Mouse (Mus musculus) lung, postnatal 36 days (tissue): ENCODE data around the gene Dennd1a.

Source experiments
- DNase-seq: peaks from one replicate; pipeline ENCODE4 v3.0.0; 2022; ENCODE audit warnings: mixed read lengths

The Dennd1a gene

DNA sequence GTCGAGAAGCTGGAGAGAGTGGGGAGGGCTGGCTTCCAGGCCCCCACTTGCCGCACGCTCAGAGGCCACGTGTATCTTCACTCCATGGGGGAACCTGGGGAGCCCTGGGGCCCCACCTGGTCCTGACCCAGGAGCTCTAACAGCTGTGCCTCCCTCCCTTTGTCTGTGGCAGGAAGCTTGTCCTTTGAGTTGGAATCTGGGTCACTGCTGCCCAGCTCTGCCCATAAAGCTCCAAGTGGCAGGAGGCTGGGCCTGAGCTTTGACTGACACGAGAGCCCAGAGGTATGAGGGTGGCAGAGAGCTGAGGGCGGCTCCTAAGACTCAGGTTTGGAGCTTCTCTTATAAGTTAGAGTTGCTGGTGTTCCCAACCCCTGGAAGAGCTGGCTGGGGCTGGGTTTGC lies 488.1 kb downstream of the Dennd1a start:
- no peak for DNase-seq

DNA sequence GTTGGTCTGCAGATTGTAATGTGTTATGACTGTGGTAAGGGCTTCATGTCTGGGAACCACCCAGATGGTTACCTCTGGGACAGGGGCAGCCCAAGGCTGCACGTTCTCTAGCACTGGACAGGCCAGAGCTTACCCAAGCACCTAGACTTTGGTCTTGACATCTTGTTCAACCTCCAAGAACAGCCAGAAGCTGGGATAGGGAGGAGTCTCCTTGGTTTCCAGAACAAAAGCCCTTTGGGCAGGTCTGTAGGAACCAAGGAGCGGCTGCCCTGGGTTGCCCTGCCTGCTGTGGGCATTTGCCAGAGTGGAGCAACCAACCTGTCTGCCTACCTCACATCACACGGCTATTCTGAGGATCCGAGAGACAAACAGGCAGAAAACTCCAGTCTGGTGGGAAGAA lies 490.1 kb downstream of the Dennd1a start:
- DNase-seq, result no peak

DNA sequence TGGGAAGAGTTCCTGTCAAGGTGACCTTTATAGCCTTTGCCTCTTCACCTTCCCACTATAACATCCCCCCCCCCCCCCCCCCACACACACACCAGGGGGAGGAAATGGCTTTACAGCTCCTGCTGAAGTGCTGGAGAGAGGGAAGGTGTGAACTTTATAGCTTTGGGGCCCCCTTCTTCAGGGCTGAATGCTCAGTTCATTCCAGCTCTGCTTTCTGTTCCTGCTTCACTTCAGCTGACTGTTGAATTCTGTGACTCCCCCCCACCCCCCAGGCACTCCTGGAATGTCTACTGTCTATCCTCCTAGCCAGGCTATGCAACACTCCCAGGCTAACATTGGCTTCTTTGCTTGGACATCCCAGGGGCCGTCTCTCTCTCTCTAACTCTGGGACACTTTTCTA lies 491.2 kb downstream of the Dennd1a start:
- no peak for DNase-seq

DNA sequence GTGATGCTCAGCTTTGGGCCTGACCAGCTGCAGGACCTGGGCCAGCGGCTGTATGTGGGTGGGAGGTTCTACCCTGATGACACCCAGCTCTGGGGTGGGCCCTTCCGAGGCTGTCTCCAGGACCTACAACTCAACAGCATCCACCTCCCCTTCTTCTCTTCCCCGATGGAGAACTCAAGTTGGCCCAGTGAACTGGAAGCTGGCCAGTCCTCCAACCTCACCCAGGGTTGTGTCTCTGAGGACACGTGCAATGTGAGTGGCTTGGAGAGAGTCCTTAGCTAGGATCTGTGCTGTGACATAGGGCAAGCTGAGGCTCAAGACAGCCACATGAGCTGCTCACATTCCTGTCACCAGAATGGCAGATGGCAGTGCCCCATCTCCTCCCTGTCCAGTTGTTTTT lies 495.9 kb downstream of the Dennd1a start:
- DNase-seq, result no peak

DNA sequence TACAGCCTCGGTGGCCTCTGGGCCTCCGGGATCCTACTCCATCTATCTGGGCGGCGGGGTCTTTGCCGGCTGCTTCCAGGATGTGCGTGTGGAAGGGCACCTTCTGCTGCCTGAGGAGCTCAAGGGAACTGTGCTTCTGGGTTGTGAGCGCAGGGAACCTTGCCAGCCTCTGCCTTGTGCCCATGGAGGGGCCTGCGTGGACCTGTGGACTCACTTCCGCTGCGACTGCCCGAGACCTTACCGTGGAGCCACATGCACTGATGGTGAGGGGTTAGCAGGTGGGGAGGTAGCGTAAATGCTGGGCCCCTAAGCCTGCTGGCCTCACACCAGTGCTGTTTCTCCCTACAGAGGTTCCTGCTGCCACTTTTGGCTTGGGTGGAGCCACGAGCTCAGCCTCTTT lies 496.5 kb downstream of the Dennd1a start:
- DNase-seq, result no peak

DNA sequence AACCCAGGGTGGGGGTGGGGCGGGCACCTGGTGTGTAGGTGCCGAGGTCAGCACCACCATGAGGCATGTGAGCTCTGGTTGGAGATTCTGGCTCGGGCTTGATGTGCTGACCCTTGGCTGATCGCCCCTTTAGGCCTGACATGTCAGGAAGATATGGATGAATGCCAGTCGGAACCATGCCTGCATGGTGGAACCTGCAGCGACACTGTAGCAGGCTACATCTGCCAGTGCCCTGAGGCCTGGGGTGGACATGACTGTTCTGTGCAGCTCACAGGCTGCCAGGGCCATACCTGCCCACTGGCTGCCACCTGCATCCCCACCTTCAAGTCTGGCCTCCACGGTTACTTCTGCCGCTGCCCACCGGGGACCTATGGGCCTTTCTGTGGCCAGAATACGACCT lies 497.2 kb downstream of the Dennd1a start:
- no peak for DNase-seq

DNA sequence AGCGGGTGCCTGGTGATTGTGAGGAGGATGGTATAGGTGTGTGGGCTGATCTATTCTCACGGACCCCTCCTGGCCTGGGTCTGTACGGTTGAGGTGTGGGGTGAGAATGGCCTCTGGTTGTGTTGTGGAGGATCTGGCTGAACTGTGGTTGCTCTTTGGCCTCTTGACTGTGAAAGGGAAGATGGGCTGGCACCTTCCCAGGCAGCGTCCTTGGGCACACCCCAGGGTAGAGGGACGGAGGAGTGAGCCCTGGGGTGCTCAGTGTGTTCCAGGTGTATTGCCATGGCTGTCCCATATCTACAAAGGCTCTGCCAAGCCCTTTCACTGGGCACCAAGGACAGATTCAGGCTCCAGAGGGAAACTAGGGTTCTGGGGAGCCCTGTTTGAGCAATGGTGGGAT lies 498.2 kb downstream of the Dennd1a start:
- DNase-seq, result no peak

DNA sequence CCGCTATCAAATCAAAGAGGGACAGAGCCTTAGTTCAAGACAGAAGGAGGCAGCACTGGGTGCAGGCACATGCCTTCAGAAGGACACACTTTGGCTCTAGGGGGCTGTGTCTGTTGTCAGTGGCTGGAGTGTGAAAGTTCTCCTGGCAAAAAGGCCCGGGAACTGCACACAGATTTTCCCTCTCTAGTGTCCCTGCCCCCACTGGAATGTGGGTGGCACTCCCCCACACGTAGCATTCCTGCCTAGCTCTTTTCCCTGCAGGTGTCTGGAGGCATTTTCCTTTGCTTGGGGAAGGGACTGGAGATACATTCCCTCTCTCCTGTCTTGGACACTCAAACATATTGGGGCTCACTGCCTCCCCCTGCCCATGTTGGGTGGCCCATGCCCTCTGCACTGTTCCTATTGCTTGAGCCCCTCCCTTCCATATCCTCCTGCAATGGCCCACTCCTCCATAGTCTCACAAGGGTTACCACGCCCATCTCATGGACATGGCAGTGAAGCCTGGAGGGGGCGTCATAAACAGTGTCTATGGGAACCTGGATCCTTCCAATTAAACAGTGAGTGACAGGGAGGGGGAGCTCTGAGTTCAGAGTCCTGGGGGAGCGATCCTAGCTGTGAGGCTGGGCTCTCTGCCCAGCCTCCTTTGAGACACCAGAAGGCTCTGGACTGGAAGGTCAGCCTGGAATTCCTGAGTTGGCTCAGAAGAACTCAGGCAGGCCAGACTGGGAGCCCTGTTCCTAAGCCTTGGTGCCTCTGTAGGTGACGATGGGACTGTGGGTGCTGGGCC lies 498.8 kb downstream of the Dennd1a start:
- DNase-seq, result no peak

DNA sequence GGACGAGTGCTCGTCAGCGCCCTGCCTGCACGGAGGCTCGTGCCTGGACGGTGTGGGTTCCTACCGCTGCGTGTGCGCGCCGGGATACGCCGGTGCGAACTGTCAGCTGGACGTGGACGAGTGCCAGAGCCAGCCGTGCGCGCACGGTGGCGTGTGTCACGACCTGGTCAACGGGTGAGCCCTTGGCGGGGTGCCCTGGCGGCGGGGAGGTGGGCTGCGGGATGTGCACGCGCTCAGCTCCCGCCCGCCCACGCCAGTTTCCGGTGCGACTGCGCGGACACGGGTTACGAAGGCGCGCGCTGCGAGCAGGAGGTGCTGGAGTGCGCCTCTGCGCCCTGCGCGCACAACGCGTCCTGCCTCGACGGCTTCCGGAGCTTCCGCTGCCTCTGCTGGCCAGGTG lies 500.7 kb downstream of the Dennd1a start:
- DNase-seq, result no peak

DNA sequence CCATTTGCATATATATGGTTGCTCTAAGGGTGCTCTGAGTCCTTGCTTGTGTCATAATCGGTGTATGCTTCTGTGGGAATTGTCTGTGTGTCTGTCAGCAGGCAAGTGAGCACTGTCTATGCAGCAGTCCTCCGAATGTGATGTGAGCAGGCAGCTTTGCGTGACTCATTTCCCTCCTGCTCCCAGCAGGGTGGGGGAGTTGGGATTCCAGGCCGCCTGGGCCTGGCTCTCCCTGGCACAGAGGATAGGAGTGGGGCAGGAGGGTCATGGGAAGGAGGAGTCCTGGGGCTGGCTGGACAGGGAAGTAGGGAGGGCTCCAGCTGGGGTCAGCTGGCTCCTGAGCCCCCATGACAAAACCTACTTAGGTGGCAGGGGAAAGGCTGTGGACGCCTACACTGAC lies 502.7 kb downstream of the Dennd1a start:
- DNase-seq, result no peak

DNA sequence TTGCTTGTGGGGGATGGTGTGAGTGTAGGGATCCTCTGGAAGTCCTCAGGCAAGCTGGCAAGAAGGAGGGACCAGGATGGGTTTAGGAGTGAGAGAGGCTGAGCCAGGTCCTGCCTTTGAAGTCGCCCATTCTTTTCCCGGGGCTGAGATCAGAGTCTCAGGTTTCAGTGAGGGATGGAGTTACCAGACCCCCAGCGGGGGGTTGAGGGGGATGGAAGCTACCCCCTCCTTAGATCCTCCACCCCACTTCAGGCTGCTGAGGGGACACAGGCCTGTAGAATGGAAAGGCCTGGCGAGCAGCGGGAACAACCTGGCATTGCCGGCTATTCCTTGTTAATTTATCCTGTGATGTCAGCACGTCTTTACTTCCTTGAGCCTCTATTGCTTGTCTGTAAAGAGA lies 505.2 kb downstream of the Dennd1a start:
- DNase-seq, result no peak

DNA sequence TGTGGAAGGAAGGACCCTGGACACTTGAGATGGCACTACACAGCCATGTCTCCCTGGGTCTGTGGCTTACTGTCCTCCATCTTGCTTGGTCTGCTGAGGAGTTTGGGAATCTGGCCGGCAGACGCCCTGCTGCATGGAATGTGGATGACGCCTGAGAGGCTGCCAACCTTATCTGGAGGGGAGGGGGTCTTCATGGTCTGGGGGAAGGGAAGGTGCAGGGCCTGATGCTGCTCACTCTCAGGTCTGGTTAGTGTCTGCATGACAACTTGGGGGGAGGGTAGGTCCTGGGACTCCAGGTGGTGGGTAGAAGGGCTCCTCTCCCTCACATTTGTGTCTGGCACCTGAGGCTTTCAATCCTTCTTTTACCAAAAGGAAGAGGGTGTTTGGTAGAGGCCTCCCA lies 505.8 kb downstream of the Dennd1a start:
- no peak for DNase-seq

DNA sequence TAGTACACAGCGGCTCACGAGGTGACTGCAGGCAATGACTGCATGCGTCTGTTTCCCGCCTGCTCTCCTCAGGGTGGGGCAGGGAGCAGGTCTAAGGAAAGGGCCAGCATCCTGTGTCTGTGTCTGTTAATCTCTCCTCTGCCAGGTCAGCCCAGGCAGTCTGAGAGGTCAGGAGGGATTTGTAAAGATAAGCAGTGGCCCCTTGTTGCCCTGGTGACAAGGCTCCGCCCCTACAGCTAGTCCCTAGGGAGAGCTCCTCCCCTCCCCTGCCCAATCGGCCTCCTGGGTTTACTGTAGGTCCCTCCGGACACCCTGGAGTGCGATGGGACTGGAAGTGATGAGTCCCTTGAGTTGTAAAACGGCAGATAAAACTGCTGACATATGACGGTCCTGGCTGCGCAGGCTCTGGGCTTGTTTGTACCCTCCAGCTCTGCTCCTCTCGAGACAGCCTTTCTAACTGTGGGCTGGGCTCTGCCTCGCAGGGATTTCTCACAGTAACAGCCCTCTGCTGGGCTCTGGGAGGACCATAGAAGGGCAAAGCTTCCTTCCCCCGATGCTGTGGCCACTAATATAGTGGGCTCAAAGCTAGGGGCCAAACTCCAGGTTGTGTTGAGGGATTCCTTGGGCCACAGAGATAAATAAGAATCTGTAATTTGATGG lies 506.8 kb downstream of the Dennd1a start:
- DNase-seq, result peak; percentile 73

DNA sequence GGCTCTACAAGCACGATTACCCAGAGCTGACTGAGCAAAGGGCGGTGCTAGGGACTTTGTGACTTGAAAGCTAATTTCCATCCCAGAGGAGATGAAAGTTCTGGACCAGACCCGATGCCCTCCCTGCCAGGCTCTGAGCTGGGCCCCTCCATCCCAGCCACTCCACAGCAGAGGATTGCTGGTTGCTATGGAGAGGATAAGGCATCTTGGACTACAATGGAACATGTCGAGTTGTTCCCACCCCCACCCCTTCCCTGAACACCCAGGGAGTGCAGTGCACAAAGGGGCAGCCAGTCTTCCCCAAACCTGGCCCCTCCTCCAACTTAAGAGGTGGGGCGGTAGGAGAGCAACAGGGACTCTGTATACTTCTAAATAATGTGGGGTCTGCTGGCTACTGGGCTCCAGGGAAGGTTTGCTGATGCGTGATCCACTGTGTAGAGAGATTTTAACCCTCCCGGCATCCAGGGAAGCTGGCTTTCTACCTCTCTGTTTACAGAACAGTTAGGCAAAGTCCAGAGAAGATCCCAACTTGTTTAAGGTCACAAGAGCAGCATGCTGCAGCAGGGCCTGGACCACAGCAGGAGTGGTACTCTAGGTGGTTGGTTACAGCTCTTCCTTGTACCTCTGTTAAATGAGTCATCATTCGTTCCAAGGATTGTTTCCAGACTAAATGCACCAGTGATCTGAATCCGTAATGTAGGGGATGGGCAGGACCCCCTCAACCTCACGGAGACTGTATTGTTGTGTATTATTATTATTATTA lies 509.1 kb downstream of the Dennd1a start:
- no peak for DNase-seq

DNA sequence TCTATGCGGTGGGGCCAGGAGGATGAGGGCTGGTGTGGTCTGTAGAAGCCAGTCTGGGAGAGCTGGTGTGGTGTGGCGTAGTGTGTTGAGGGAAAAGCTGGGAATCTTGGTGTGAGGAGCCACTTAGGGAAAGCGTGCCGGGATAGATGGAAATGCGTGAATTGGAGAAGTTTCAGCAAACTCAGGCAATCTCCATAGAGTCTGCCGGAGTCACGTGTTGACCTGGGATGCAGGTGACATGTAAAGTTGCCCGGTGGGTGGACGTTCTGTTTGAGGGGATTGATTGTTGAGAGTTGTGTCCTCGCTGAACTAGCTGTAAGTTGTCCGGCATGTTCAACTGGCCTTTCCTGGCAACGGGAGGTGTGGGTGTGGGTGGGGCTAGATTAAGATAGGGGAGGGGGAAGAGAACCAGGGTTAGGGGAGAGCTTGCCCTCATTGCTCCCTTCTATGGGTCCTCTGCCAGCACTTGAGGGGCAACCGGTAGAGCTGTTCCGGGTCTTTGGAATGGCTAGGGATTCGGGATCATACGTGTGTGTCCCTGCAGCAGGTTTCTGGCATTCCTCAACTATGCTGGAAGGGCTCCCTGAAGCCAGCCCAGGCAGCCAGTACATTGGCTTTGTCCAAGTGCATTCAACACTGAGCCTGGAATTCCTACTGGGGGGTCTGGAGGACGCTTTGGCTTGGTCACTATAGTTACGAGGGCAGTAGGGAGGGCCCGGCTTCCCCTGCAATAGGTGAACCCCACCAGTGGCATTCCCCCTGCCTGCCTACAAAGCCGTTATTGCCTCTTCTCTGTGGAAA lies 510.4 kb downstream of the Dennd1a start:
- no peak for DNase-seq

DNA sequence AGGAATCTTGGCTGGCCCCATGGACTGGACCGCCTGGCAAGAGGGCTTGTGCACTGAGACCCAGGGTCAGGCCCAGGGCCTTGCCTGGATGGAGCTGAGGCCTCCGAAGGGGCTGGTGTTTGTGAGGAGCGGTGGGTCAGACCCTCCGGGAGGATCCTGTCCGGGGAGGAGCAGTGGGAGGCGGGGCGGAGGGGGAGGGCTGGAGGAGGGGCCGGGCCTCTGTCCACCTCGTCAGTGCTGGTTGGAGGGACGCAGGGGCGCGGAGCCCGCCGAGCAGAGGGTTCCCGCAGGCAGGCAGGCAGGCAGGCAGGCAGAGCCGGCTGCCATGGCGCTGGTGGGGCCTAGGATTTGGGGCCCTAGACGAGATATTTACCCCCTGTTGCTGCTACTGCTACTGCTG lies 511.2 kb downstream of the Dennd1a start, which contains the start of gene Crb2:
TSS of gene Crb2 (plus strand) at position 234 of the 400 bp plus-strand sequence.
- DNase-seq, result no peak

DNA sequence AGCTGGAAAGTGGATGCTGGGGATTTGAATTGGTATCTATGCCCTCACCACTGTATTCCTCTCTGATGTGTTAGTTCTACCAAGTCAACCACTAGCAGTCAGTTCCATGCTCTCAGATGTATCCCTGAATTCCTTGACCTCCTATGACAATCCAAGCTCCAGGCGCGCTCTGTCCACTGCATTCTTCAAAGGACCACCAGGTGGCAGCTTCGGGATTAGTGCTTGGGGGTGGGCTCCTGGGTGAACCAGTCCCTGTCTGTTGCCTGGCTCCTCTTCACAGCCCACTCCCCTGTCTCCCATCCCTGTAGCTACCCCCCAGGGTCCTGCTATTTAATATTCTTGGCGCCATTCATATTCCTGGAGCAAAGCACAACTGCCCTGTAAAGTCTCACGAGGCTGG lies 512.6 kb downstream of the Dennd1a start:
- DNase-seq, result peak; percentile 38

DNA sequence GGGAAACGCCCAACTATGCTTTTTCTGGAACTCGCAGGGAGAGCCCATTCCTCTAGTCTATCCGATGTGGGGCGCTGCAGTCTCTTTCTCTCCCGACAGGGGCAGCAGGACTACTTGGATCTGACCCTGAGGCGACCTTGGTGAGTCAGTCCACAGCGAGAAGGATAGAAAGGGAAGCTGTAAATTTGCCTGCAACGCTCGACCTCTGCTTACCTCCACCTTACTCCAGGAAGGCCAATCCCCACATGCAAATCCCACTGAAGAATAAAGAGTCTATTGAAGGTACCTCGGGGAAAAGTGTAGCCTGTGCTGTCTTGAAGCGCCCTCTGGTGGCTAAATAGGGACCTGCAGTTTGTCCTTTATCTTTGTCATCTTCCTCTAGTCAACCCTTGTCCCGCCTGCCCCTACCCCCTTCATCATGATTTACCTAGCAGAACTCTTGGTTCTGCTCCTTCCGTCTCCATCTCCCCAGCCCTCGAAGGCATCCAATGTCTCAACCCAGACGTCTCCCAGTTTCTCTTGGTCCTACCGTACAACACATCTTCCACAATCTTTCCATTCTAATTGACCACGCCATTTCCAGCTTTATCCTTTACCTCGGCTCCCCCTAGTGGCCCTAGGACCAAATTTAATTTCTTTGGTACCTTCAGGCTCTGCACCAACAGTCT lies 515.4 kb downstream of the Dennd1a start:
- peak; percentile 93 for DNase-seq

DNA sequence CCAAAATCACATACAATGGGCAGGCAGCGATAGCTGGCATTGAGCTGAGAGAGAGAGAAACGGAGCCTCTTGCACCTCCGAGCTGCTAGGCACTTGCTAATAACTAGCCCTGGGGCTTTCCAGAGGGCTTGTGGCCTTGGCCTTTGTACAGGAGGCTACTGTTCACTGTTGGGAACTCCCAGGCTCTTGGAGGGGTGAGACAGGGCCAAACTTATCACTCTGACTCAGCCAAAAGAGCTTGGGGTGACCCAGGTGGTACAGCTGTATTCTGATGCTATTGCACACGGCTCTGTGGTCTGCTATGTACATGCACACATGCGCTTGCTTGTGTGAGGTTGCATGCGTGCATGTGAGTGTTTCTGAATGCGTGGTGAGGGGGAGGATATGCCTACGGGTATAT lies 517.4 kb downstream of the Dennd1a start:
- DNase-seq, result no peak

DNA sequence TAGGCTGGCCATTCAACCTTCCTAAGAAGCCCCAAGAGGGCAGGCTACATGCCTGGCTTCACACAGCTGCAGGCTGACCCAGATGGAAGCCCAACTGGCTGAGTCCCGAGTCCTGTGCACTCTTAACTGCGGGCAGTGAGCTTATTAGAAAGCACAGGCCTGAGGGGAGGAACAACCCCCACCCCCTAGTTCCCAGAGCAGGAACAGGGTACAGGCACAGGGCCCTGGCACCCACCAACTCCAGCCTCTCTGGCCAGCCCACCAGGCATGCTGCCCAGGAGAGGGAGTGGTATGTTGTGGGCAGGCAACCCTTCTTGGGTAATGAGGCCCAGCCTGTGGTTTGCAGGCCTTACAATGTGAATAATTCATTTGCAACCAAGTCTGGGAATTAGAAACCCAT lies 518.3 kb downstream of the Dennd1a start:
- no peak for DNase-seq

DNA sequence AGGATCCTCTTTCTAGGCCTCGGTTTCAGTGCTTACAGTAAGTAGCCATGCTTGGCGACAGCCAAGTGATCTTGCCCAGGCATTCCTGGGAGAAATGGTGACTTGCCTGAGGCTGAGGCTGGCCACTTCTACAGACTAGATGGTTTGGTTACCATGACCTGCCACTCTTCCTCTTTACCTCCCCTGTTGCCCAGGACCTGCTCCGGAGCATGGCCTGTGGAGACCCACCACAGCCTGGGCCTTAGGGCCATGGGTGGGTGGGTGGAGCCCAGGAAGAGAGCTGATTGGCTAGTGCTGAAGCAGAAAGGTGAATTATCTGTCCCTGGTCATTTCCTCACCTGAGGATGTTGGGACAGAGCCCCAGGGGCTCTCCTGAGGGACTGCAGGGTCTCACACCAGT lies 519.5 kb downstream of the Dennd1a start:
- no peak for DNase-seq

DNA sequence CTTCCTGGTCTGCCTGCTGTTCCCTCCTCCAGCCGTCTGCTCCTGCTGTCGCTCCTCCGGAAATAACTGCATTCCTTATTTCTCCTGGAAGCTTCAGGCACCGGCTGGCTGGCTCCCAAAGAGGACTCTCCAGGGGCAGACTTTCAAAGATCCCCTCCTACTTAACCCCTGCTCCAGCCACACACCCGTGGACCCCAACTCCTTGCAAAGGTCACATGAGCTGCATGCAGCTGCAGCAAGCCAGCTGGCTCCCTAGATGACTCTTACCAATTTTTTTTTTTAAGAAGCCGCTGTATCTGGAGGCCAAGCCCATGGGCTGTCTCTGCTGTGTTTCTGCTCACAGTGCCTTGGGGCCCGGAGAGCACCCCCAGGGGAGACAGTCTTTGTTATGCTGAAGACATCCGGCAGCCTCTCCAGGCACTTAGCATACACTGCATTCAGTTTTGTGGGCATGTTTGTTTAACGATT lies 520.1 kb downstream of the Dennd1a start:
- peak; percentile 55 for DNase-seq
